Mouse (Mus musculus): ENCODE data around the gene Cmc2. TPM values are rescaled to one million over a fixed set of nuclear protein-coding genes. Genes with fewer than 3 reads are reported as not detected.
A peak's percentile ranks its signal among the peaks of the same experiment; 100 is the strongest.

Gene Cmc2
- polyA plus RNA-seq, 1 experiment from 2014 or later = 85.1 TPM

- no peak overlapping the region for H3K4me2 ChIP-seq (ENCODE audit: low read length)
- H3K27ac ChIP-seq (ENCODE audit: low read depth) = no peak overlapping the region
- no peak overlapping the region for H3K9ac ChIP-seq (ENCODE audit: low read length)
- no peak overlapping the region for H3K4me3 ChIP-seq (ENCODE audit: low read depth, low read length)
- H3K27me3 ChIP-seq (replicated peaks; ENCODE audit: control insufficient read depth, insufficient read depth, low read length) = no peaks in the 10 kb centered on the region
- H3K4me1 ChIP-seq (replicated peaks; ENCODE audit: control insufficient read depth, insufficient read depth, low read length) = no peaks in the 10 kb centered on the region
- no peaks in the 10 kb centered on the region for H3K9me3 ChIP-seq (ENCODE audit: control insufficient read depth, low read length)
- no peaks in the 10 kb centered on the region for H3K36me3 ChIP-seq (ENCODE audit: control insufficient read depth, insufficient read depth, low read length)
- WGBS = 77% methylated on average over 2 of the region's 2 CpGs
- ATAC-seq (replicated peaks; ENCODE audit: low FRiP score, low TSS enrichment, low read depth) = no peak
- no peak for DNase-seq (ENCODE audit: low spot score)
Observed at GRCm38 (mm10) chr8:116872761-116873342, 48.4 kb downstream of the Cmc2 start.

- H3K36me3 ChIP-seq (ENCODE audit: control insufficient read depth, insufficient read depth, low read length) = no peaks in the 10 kb centered on the region
- H3K4me2 ChIP-seq (ENCODE audit: low read length) = no peak overlapping the region
- no peak for ATAC-seq (replicated peaks; ENCODE audit: low FRiP score, low TSS enrichment, low read depth)
- H3K4me3 ChIP-seq (ENCODE audit: low read depth, low read length) = no peak overlapping the region
- no peak overlapping the region for H3K9ac ChIP-seq (ENCODE audit: low read length)
- 39% methylated on average over 4 of the region's 4 CpGs for WGBS
- H3K9me3 ChIP-seq (ENCODE audit: control insufficient read depth, low read length) = no peaks in the 10 kb centered on the region
- 0 out of 2 replicates have a peak, but pooled peaks cover under 1% of the 10 kb centered on the region for H3K4me1 ChIP-seq (replicated peaks; ENCODE audit: control insufficient read depth, insufficient read depth, low read length)
- no peak overlapping the region for H3K27ac ChIP-seq (ENCODE audit: low read depth)
- DNase-seq (ENCODE audit: low spot score) = peak; percentile 64
- 0 out of 2 replicates have a peak, but pooled peaks cover 4% of the 10 kb centered on the region for H3K27me3 ChIP-seq (replicated peaks; ENCODE audit: control insufficient read depth, insufficient read depth, low read length)
Observed at GRCm38 (mm10) chr8:116868699-116869098, 52.6 kb downstream of the Cmc2 start.

GRCm38 (mm10) chr8:116867321-116867720 is 53.9 kb downstream of the Cmc2 start:
- WGBS = 72% methylated on average over 9 of the region's 9 CpGs
- Histone ChIP-seq H3K4me1 (replicated peaks; ENCODE audit: control insufficient read depth, insufficient read depth, low read length) (0 out of 2 replicates have a peak, but pooled peaks cover 3% of the 10 kb centered on the region), H3K4me3 (ENCODE audit: low read depth, low read length) (no peak overlapping the region), H3K36me3 (ENCODE audit: control insufficient read depth, insufficient read depth, low read length) (no peaks in the 10 kb centered on the region), H3K9me3 (ENCODE audit: control insufficient read depth, low read length) (no peaks in the 10 kb centered on the region), H3K9ac (ENCODE audit: low read length) (no peak overlapping the region), H3K27ac (ENCODE audit: low read depth) (no peak overlapping the region), H3K4me2 (ENCODE audit: low read length) (no peak overlapping the region), H3K27me3 (replicated peaks; ENCODE audit: control insufficient read depth, insufficient read depth, low read length) (0 out of 2 replicates have a peak, but pooled peaks cover 6% of the 10 kb centered on the region)
- ATAC-seq (replicated peaks; ENCODE audit: low FRiP score, low TSS enrichment, low read depth) = no peak
- no peak for DNase-seq (ENCODE audit: low spot score)

- Histone ChIP-seq H3K27me3 (replicated peaks; ENCODE audit: control insufficient read depth, insufficient read depth, low read length) (0 out of 2 replicates have a peak, but pooled peaks cover 6% of the 10 kb centered on the region), H3K4me2 (ENCODE audit: low read length) (no peak overlapping the region), H3K9me3 (ENCODE audit: control insufficient read depth, low read length) (no peaks in the 10 kb centered on the region), H3K9ac (ENCODE audit: low read length) (no peak overlapping the region), H3K4me3 (ENCODE audit: low read depth, low read length) (no peak overlapping the region), H3K36me3 (ENCODE audit: control insufficient read depth, insufficient read depth, low read length) (no peaks in the 10 kb centered on the region), H3K27ac (ENCODE audit: low read depth) (no peak overlapping the region), H3K4me1 (replicated peaks; ENCODE audit: control insufficient read depth, insufficient read depth, low read length) (0 out of 2 replicates have a peak, but pooled peaks cover 3% of the 10 kb centered on the region)
- DNase-seq (ENCODE audit: low spot score) (peak; percentile 71), ATAC-seq (replicated peaks; ENCODE audit: low FRiP score, low TSS enrichment, low read depth) (no peak)
- 68% methylated on average over 13 of the region's 13 CpGs for WGBS
Observed at GRCm38 (mm10) chr8:116866118-116866903, 54.9 kb downstream of the Cmc2 start.

- Histone ChIP-seq H3K36me3 (ENCODE audit: control insufficient read depth, insufficient read depth, low read length) (no peaks in the 10 kb centered on the region), H3K27me3 (replicated peaks; ENCODE audit: control insufficient read depth, insufficient read depth, low read length) (0 out of 2 replicates have a peak, but pooled peaks cover 6% of the 10 kb centered on the region), H3K9me3 (ENCODE audit: control insufficient read depth, low read length) (no peaks in the 10 kb centered on the region; the same call in 1 of the 2 replicates), H3K4me2 (ENCODE audit: low read length) (no peak overlapping the region), H3K4me1 (replicated peaks; ENCODE audit: control insufficient read depth, insufficient read depth, low read length) (0 out of 2 replicates have a peak, but pooled peaks cover 3% of the 10 kb centered on the region), H3K27ac (ENCODE audit: low read depth) (no peak overlapping the region), H3K9ac (ENCODE audit: low read length) (no peak overlapping the region), H3K4me3 (ENCODE audit: low read depth, low read length) (no peak overlapping the region)
- no peak for DNase-seq (ENCODE audit: low spot score)
- 93% methylated on average over 3 of the region's 3 CpGs for WGBS
- ATAC-seq (replicated peaks; ENCODE audit: low FRiP score, low TSS enrichment, low read depth) = no peak
Observed at GRCm38 (mm10) chr8:116864514-116864913, 56.7 kb downstream of the Cmc2 start.

GRCm38 (mm10) chr8:116864022-116864387 is 57.2 kb downstream of the Cmc2 start:
- H3K27ac ChIP-seq (ENCODE audit: low read depth) = no peak overlapping the region
- H3K9me3 ChIP-seq (ENCODE audit: control insufficient read depth, low read length) = no peaks in the 10 kb centered on the region; the same call in 1 of the 2 replicates
- no peak for ATAC-seq (replicated peaks; ENCODE audit: low FRiP score, low TSS enrichment, low read depth)
- H3K36me3 ChIP-seq (ENCODE audit: control insufficient read depth, insufficient read depth, low read length) = no peaks in the 10 kb centered on the region
- 55% methylated on average over 9 of the region's 9 CpGs for WGBS
- no peak overlapping the region for H3K9ac ChIP-seq (ENCODE audit: low read length)
- 0 out of 2 replicates have a peak, but pooled peaks cover 6% of the 10 kb centered on the region for H3K27me3 ChIP-seq (replicated peaks; ENCODE audit: control insufficient read depth, insufficient read depth, low read length)
- H3K4me2 ChIP-seq (ENCODE audit: low read length) = no peak overlapping the region
- 0 out of 2 replicates have a peak, but pooled peaks cover 3% of the 10 kb centered on the region for H3K4me1 ChIP-seq (replicated peaks; ENCODE audit: control insufficient read depth, insufficient read depth, low read length)
- no peak overlapping the region; the same call in 1 of the 2 replicates for H3K4me3 ChIP-seq (ENCODE audit: low read depth, low read length)
- no peak for DNase-seq (ENCODE audit: low spot score)

GRCm38 (mm10) chr8:116863357-116864021 is 57.8 kb downstream of the Cmc2 start:
- Histone ChIP-seq H3K4me1 (replicated peaks; ENCODE audit: control insufficient read depth, insufficient read depth, low read length) (0 out of 2 replicates have a peak, but pooled peaks cover 3% of the 10 kb centered on the region), H3K9me3 (ENCODE audit: control insufficient read depth, low read length) (no peaks in the 10 kb centered on the region; the same call in 1 of the 2 replicates), H3K4me3 (ENCODE audit: low read depth, low read length) (peak overlapping the region; percentile 18), H3K27ac (ENCODE audit: low read depth) (no peak overlapping the region), H3K4me2 (ENCODE audit: low read length) (peak overlapping the region; percentile 44), H3K9ac (ENCODE audit: low read length) (no peak overlapping the region), H3K27me3 (replicated peaks; ENCODE audit: control insufficient read depth, insufficient read depth, low read length) (0 out of 2 replicates have a peak, but pooled peaks cover 6% of the 10 kb centered on the region), H3K36me3 (ENCODE audit: control insufficient read depth, insufficient read depth, low read length) (no peaks in the 10 kb centered on the region)
- WGBS = 3% methylated on average over 30 of the region's 30 CpGs
- ATAC-seq (replicated peaks; ENCODE audit: low FRiP score, low TSS enrichment, low read depth) (no peak), DNase-seq (ENCODE audit: low spot score) (peak; percentile 75)

- DNase-seq (ENCODE audit: low spot score) = no peak
- Histone ChIP-seq H3K27me3 (replicated peaks; ENCODE audit: control insufficient read depth, insufficient read depth, low read length) (0 out of 2 replicates have a peak, but pooled peaks cover 6% of the 10 kb centered on the region), H3K9ac (ENCODE audit: low read length) (no peak overlapping the region), H3K9me3 (ENCODE audit: control insufficient read depth, low read length) (no peaks in the 10 kb centered on the region; the same call in 1 of the 2 replicates), H3K4me3 (ENCODE audit: low read depth, low read length) (no peak overlapping the region), H3K4me1 (replicated peaks; ENCODE audit: control insufficient read depth, insufficient read depth, low read length) (0 out of 2 replicates have a peak, but pooled peaks cover 3% of the 10 kb centered on the region), H3K27ac (ENCODE audit: low read depth) (no peak overlapping the region), H3K4me2 (ENCODE audit: low read length) (no peak overlapping the region), H3K36me3 (ENCODE audit: control insufficient read depth, insufficient read depth, low read length) (no peaks in the 10 kb centered on the region)
- ATAC-seq (replicated peaks; ENCODE audit: low FRiP score, low TSS enrichment, low read depth) = no peak
- 92% methylated on average over 4 of the region's 4 CpGs for WGBS
Observed at GRCm38 (mm10) chr8:116862191-116862590, 59.1 kb downstream of the Cmc2 start.

All from intestine, embryonic 14.5 days (tissue).